Mouse (Mus musculus) brain, embryonic 18.5 days (tissue): ENCODE results near the gene Mettl21a.
A peak's percentile ranks its signal among the peaks of the same experiment; 100 is the strongest.
"Not testable (repeated sequence)": the region's sequence is repeated elsewhere in the genome, so short reads cannot be mapped to it uniquely, and the experiment has no call there.

Experiments used
- DNase-seq: peaks from one replicate; pipeline ENCODE4 v3.0.0-alpha.2; 2012; ENCODE audit warnings: low read depth, low spot score

Mettl21a gene

DNA sequence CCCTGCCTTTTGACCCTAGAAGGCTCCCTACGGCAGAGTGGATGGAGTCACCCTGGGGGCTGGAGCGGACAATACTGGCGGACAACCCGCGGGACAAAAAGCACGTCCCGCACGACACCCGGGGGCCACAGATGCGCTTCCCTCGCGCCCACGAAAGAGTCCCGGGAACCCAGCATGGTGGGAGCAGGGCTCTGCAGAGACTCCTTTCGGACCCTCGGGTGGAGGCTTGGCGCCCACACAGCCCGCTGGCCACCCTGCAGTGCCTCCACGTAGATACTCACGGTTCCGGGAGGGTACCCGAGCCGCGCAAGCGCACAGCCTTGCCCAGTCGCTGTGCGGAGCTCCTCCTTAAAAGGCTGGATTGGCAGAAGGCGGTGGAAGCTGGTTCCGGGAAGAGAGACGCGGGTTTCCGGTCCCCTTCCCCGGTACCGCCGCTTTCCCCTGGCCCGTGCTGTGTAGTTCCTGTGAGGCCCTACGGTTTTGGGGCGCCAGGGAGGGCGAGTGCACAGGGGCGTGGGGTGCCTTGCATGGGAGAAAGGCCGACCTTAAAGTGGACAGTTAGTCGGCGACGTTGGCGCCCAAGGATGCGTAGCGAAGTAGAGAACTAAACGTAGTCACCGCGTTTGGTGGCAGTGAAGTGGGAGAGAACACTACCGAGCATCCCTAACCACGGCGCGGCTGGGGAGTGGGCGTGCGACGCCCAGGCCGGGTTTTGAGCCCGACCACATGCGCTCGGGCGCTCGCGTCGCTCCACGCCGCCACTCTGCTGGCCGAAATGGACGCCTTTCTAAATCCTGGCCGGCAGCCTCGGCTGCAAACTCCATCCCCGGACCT is at the start of gene Mettl21a:
TSS of gene Mettl21a (minus strand) at position 362 of the 834 bp plus-strand sequence.
- peak; percentile 90 for DNase-seq

DNA sequence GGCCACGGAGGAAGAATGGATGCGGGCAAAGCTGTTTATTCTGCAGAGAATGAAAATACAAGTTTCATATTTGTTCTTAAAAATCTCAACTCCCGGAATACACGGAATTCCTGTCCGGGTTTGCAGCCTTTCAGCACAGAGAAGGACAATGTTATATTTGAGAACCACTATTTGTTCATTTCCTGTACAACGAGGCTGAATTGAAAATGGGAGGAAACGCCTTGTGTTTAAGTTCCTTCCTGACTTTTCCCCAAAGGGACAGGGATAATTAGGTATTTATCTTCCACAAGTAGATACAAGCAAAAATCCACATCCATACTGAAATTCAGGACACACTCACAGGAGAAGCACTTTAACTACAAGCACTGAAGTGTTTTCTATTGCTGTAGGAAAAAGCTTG is 41.8 kb upstream of the Mettl21a start:
- DNase-seq: no peak

DNA sequence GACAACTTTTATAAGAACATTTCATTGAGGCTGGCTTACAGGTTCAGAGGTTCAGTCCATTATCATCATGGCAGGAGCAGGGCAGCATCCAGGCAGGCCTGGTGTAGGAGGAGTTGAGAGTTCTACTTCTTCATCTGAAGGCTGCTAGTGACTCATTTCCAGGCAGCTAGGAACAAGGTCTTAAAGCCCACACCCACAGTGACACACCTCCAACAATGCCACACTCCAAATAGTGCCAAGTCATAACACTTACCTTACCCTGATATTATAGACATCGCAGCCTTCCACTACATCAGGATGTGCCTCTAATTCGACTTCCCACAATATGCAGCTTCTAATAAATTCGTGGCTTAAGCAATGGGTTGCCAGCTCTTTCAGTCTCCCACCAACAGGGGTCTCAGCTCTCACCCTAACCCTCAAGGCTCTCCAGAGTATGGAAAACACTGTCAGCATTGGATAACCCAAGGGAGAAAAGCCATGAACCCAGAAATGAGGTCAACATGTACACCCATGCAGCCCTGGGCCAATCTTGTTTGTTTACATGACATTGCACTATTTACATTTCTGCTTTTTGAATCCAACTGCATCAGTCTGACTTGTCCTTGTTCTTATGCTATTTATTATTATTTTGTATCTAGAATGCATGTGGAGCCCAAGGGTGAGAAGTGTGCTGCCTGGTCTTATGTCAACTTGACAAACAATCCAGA is 39.5 kb upstream of the Mettl21a start:
- no peak for DNase-seq

DNA sequence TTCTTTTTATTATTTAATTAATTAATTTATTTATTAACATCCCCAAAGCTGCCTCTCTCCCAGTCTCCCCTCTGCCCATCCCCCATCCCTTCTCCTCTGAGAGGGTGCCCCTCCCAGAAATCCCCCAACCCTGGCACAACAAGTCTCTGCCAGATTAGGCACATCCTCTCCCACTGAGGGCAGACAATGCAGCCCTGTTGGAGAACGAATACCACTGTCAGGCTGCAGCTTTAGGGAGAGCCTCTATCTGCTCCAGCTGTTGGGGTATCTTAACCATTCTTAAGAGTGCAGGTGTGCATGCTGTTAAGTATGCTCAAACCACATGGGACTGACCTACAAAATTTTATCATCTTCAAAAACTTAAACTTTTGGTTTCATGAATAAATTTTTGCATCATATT is 38.4 kb upstream of the Mettl21a start:
- no peak for DNase-seq

DNA sequence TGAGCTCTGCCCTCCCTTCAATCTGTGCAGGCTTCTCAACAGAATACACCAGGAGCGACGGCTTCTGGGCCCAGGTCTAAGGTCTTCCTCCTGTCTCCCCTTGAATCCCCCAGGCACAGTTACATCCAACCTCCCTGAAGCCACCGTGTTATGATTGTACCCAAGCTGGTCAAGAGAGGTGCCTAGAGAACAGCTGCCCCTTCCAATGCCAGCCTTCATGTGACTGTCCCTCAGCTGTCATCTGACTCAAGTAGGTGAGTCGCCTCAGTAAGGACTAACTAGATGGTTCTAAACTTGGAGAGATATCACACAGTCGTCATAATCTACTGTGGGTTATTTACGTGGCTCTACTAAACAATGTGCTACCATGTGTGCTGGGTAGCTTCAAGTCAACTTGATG is 36.7 kb upstream of the Mettl21a start:
- DNase-seq: no peak

DNA sequence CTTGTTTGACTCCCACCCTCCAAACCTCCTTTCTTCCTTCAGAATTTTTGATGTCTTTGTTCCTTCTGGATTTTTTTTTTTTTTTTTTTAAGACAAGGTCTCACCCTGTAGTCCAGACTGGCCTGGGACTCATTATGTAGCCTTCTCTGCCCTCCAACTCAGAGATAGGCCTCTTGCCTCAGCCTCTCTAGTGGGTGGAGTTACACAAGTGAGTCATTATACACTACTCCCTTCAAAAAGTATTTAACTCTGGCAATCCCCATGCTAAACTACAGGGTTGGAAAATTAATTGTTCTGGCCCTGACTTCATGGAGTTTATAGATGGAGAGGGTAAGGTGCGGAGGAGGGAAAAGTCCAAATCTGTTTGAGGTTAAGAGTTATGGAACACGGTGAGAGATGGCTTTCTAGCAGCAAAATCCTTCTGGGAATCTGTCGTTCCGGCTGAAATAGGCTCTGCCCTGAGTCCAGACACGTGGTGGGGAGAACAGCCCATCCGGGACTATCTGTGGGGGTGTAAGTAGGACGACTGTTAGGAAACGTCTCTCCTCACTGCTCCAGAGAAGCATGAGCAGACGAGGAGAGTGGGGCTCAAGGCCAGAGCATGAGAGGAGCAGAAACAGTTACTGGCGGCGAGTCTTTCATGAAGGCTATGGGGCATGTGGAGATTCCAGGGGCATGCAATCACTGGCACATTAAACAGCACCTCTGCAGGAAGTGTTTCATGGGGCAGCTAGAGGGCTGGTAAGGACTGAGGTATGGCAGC is 32.5 kb upstream of the Mettl21a start:
- DNase-seq: no peak

DNA sequence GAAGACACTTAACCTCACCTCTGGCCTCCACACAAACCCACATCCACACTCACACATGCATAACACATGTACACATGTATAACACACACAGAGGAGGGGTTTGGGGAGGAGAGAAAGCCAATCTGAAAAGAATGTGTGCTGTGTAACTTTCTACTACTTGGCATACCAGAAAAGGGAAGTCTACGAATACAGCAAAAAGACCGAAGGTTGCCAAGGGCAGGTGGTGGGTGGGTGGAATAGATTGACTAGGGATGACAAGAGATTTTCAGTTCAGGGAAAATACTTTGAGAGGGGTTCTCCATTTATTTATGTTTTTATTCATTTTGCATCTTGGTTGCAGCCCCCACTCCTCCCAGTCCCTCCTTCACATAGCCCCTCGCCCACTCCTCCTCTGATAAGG is 27.5 kb upstream of the Mettl21a start:
- DNase-seq: no peak

DNA sequence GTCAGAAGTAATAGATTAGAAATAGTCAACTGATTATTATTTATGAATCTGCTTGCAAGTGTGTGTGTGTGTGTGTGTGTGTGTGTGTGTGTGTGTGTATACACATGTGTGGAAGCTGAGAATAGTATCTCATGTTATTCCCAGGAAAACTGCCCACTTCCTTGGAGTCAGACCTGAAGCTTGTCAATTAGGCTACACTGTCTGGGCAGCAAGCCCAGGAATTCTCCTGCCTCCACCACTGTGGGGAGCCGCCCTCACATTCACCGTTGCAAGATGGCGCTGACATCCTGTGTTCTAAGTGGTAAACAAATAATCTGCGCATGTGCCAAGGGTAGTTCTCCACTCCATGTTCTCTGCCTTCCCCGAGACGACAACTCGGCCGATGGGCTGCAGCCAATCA is 25.5 kb upstream of the Mettl21a start:
- not testable (repeated sequence) for DNase-seq

DNA sequence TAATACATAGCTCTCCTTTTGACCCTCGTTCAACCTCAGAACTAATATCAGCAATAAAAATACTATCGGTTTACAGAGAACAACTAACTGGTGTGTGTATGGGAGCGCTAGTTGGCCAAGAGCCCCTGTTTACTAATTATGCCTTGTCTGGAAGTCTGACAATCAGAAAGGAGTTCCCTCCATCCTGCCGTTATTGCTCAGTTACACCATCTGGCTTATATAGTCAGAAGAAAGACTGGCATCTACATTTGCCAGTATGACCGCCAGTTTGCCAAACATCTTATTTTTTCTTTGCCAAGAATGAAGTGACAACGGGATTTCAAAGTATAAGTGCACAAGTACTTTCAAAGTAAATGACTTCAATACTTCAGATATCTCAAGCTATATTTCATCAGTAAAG is 24.0 kb upstream of the Mettl21a start:
- peak; percentile 47 for DNase-seq

DNA sequence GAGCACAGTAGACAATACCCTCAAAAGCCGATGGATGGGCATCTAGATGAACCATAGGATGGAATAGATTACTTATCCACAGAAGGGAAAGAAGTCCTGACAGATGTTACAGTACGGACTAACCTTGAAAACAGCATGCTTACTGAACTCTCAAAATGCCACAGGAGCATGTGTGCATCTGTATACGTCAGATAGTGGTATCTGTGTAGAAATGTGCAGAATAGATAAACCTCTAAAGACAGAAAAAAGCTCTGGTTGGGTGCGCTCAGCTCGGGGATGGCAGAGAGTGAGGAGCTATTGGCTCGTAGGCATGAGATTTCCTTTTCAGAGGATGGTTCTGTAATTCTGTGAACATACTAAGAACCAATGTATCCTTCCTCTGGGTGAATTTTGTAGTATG is 22.2 kb upstream of the Mettl21a start:
- no peak for DNase-seq

DNA sequence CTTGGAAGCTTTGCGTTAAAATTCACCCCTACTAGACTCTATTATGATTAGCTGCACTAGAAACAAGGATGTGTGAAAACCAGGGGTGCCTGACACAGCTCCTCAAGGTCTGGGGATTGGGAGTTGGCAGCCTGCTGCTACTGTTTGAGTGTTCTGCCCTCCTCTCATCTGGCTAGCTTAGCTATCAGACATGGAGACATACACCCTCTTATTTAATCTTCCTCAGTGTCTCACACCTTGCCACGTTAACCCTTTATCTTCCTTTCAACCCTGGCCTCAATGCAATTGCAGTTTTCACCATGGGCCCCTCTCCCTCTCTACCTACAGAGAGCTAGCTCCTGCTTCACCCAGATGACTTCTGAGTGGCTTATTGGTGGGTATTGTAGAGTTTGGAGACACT is 18.6 kb upstream of the Mettl21a start:
- no peak for DNase-seq

DNA sequence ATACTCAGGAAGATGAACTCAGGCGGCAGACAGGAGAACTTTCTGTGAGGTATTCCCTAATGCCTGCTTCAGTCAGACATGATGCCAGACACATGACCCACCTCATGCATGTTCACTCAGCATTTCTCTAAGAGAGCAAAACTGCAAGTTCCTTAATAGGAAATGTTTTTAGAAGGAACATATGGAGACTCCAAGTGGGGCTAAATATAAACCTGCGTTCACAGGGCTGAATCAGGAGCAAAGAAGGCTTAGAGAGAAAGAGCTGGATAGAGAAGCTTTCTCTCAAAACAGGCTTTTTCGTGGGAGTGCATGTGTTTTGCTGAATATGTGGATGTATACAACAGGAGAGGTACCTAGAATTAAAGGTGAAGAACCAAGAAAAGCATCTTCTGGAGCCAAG is 16.2 kb upstream of the Mettl21a start:
- no peak for DNase-seq

DNA sequence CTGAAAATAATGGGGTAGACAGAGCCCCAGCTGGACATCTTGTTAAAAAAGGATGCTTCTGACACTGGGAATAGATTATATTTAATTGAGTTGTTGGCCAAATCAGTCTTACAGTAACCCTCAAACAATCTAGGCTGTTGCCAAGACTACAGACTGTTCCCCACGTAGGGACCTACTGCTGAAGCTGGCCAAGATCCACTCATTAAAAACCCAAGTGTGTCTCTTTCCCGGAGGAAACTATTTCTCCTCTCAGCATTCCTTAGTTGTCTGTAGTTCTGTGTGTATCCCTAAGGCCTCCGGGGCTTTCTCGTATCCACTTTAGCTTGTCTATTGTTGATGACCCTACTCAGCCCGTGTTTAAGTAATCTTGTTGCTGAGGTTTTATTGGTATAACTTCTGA is 14.5 kb upstream of the Mettl21a start:
- DNase-seq: no peak

DNA sequence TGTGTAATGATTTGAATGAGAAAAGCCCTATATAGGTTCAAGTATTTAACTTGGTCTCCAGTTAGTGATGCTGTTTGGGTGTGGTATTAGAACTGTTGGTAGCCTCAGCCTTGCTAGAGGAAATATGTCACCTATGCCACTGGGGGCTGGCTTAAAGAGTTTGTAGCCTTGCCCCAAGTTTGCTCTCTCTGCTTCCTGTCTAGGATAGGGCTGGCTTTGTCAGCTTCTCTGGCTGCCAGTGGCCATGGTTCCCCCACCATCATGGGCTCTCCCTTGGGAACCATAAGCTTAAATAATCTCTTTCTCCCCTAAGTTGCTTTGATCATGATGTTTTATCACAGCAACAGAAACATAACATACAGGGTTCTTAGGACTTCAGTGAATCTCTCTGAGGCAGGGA is 8.2 kb upstream of the Mettl21a start:
- DNase-seq: no peak

DNA sequence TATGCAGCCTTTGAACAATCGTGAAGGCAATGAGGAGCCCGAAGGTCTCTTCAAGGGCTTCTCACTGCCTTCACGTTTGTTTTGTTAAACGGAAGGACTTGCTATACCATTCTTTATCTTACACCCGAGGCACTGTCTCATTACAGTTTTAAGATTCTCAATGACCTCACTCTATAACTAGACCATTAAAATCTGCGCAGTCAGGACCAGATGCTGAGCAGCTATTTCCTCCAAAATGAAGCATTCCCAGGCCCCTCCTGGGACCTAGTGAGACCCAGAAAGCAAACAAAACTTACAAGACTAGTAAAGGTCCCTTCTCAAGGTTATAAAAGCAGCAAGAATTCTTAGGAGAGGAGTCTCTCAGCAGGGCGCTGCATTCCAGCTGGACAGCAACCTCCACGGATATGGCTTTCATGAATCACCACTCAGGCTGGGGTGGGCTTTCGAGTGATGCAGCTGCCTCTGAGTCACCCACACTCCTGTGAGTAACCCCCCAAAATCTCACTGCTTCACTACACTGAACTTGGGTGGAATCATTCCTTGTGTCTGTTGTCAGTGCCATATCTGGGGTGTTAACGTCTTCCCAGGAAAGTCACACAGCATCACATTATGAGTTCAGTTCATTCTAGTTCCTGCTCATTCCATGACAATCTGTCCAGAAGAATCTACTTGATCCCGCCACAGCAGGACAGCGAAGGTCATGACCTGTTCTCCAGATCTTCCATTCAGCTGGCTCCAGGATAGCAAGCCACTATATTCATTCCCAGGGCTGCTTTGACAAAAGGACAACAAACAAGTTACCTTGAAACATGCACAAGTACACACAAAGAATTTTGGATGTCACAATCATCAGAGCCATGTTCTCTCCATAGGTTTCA is 6.8 kb upstream of the Mettl21a start:
- DNase-seq: no peak

DNA sequence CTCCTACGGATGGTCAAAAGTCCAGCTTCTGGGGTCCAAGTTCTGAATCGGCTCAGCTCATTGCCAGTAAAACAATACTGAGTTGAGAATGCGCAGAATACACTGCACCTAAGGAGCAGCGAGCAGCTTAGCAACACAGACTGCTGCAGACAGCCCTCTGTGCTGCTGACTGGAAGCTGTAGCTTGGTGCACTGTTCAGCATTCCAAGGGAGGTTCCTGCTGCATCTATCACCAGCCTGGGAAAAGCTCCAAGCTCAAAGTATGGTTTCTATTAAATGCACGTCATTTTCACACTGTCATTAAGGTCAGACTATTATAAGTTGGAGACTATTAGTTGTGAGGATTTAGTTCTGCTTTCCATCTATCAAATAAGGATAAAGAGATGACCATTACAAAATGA is 4.1 kb upstream of the Mettl21a start:
- DNase-seq: no peak

DNA sequence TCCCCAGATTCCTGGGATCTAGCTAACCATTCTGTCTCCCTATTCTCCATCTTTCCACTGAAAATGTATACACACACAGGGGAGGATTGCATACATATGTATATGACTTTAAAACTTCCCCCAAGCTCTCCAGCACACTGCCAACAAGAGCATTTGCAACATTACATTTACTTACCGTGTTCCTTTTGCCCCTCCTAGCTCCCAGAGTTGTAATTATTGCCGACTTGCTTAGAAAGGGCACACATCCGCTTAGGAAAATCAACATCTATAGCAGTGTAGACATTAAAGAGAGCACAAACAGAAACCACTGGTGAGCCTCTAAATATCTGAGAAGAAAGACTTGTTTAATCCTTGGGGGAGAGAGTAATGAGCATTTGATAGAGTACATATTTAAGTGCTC is 1.2 kb upstream of the Mettl21a start:
- DNase-seq: no peak

DNA sequence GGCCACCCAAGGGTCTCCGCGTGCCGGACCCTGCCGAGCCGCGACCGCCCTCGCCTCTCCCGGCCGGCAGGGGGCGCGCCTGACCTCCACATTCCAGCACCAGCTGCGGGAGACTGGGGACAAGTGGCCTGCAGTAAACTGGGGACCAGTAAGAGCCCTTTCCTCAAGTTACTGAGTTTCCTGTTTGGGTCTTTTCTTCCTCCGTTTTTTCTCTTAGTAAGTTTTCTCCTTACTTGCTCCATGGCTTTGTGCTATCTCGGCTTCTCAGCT is 608 bp upstream of the Mettl21a start:
- DNase-seq: peak; percentile 66

DNA sequence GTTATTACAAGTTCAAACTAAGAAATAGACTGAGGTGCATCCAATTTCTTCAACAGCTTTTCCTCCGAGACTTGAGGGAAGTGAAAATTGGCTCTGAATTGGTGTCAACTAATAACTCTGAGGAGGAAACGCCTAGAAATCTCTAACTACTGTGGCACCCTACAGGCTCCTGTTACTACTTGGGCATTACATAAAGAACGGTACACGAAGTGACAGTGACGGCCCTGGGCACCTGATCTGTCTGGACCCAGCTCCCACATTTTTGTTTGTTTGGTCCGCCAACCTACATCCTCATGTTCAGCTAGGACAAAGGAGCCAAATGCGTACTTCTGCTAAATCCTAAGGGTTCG is 536 bp downstream of the Mettl21a start:
- no peak for DNase-seq

DNA sequence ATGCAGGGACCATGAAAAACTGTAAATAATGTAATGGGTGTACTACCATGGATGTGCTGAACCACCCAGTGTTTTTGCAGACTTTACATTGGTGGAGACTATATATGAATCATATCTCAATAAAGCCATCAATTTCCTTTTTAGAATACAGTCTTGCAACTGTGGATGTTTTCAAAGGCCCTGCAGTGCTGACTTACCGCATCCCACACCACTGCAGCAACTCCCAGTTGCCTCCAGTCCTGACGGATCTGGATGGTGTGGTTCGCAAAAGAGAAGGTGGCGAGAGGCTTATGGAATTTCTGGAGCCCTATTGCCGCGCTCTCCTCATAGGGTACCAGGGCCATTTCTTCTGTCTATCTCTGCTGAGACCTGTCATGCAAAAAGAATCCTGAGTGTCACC is 966 bp downstream of the Mettl21a start:
- no peak for DNase-seq

DNA sequence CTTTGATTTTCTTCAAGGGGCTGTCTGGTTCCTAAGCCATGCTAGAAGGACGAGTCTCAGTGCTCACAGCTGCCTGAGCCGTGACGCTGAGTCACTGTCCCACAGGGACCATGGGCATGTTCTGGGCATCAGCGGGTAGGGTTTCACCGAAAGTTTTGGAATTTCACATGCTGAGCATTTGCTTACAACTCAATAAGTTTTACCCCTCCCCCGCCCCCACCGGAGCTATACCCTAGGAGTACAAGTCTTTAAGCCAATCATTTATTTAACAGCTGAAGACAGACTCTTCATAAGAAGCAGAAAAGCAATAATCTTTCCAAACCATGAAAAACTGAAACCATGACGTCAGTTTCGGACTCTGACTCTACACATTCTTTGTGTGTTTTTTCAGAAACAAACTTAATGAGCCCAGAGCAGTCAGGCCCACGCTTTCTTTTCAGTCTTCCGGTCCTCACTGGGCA is 1.5 kb downstream of the Mettl21a start:
- DNase-seq: no peak
